Mouse (Mus musculus): ENCODE measurements around the gene Gm9508.
"Not testable (repeated sequence)": the region's sequence is repeated elsewhere in the genome, so short reads cannot be mapped to it uniquely, and the experiment has no call there.

Gene Gm9508

GRCm38 (mm10) chr10:77697133-77697532 is at the start of gene Gm9508:
Gm9508 (minus strand) TSS chr10:77697233.
- DNase-seq (ENCODE audit: low read depth in 1 of 2, low spot score in 2 of 2), result no peak

GRCm38 (mm10) chr10:77741924-77742688 is 45.1 kb upstream of the Gm9508 start, which contains the start of gene Gm18596:
Gm18596 (minus strand) TSS chr10:77742638.
- not testable (repeated sequence) for DNase-seq (ENCODE audit: low read depth in 1 of 2, low spot score in 2 of 2)

GRCm38 (mm10) chr10:77738929-77739328 is 41.9 kb upstream of the Gm9508 start:
- no peak for DNase-seq (ENCODE audit: low read depth in 1 of 2, low spot score in 2 of 2)

- no peak for DNase-seq (ENCODE audit: low read depth in 1 of 2, low spot score in 2 of 2)
Measured at GRCm38 (mm10) chr10:77735928-77736327, 38.9 kb upstream of the Gm9508 start.

- no peak for DNase-seq (ENCODE audit: low read depth in 1 of 2, low spot score in 2 of 2)
Measured at GRCm38 (mm10) chr10:77729241-77729640, 32.2 kb upstream of the Gm9508 start.

GRCm38 (mm10) chr10:77728280-77728679 is 31.2 kb upstream of the Gm9508 start:
- DNase-seq (ENCODE audit: low read depth in 1 of 2, low spot score in 2 of 2), result no peak

GRCm38 (mm10) chr10:77726186-77726585 is 29.2 kb upstream of the Gm9508 start, which contains the start of gene Gm10100:
Gm10100 (plus strand) TSS chr10:77726486.
- DNase-seq (ENCODE audit: low read depth in 1 of 2, low spot score in 2 of 2), result no peak

GRCm38 (mm10) chr10:77724855-77725254 is 27.8 kb upstream of the Gm9508 start:
- no peak for DNase-seq (ENCODE audit: low read depth in 1 of 2, low spot score in 2 of 2)

GRCm38 (mm10) chr10:77720299-77720698 is 23.3 kb upstream of the Gm9508 start, which contains the start of gene Krtap12-1:
Krtap12-1 (plus strand) TSS chr10:77720599.
- DNase-seq (ENCODE audit: low read depth in 1 of 2, low spot score in 2 of 2), result not testable (repeated sequence)

GRCm38 (mm10) chr10:77715507-77715906 is 18.5 kb upstream of the Gm9508 start, which contains the start of gene Gm10142:
Gm10142 (plus strand) TSS chr10:77715807.
- DNase-seq (ENCODE audit: low read depth in 1 of 2, low spot score in 2 of 2), result no peak

GRCm38 (mm10) chr10:77713734-77714133 is 16.7 kb upstream of the Gm9508 start:
- no peak for DNase-seq (ENCODE audit: low read depth in 1 of 2, low spot score in 2 of 2)

GRCm38 (mm10) chr10:77711157-77711556 is 14.1 kb upstream of the Gm9508 start, which contains the start of gene Gm10024:
Gm10024 (plus strand) TSS chr10:77711457.
- DNase-seq (ENCODE audit: low read depth in 1 of 2, low spot score in 2 of 2), result not testable (repeated sequence)

- DNase-seq (ENCODE audit: low read depth in 1 of 2, low spot score in 2 of 2), result no peak
Measured at GRCm38 (mm10) chr10:77709831-77710230, 12.8 kb upstream of the Gm9508 start.

GRCm38 (mm10) chr10:77706326-77706725 is 9.3 kb upstream of the Gm9508 start, which contains the start of gene Gm10272:
Gm10272 (plus strand) TSS chr10:77706626.
- no peak for DNase-seq (ENCODE audit: low read depth in 1 of 2, low spot score in 2 of 2)

- not testable (repeated sequence) for DNase-seq (ENCODE audit: low read depth in 1 of 2, low spot score in 2 of 2)
Measured at GRCm38 (mm10) chr10:77690356-77690807, 6.7 kb downstream of the Gm9508 start, which contains the start of gene Gm19402. Gm19402 (minus strand) TSS chr10:77690757.

GRCm38 (mm10) chr10:77687021-77687420 is 10.0 kb downstream of the Gm9508 start:
- DNase-seq (ENCODE audit: low read depth in 1 of 2, low spot score in 2 of 2), result no peak

GRCm38 (mm10) chr10:77685895-77686664 is 11.0 kb downstream of the Gm9508 start, which contains the start of gene Tspear:
Tspear (plus strand) TSS chr10:77686569.
- no peak for DNase-seq (ENCODE audit: low read depth in 1 of 2, low spot score in 2 of 2)

GRCm38 (mm10) chr10:77684181-77684580 is 12.9 kb downstream of the Gm9508 start:
- DNase-seq (ENCODE audit: low read depth in 1 of 2, low spot score in 2 of 2), result no peak

- no peak for DNase-seq (ENCODE audit: low read depth in 1 of 2, low spot score in 2 of 2)
Measured at GRCm38 (mm10) chr10:77682994-77683393, 14.0 kb downstream of the Gm9508 start.

GRCm38 (mm10) chr10:77677562-77677961 is 19.5 kb downstream of the Gm9508 start:
- DNase-seq (ENCODE audit: low read depth in 1 of 2, low spot score in 2 of 2), result no peak

- no peak for DNase-seq (ENCODE audit: low read depth in 1 of 2, low spot score in 2 of 2)
Measured at GRCm38 (mm10) chr10:77673765-77674164, 23.3 kb downstream of the Gm9508 start.

Data from monocyte, adult 2 months (primary cell).